Mouse (Mus musculus) midbrain, embryonic 10.5 days (tissue): ENCODE results near the gene 4933427D14Rik. TPM values are rescaled to one million over a fixed set of nuclear protein-coding genes. Genes with fewer than 3 reads are reported as not detected.
A peak's percentile ranks its signal among the peaks of the same experiment; 100 is the strongest.

Experiments used
- DNase-seq: peaks from one replicate; pipeline ENCODE4 v3.0.0-alpha.2; 2017; ENCODE audit warnings: low spot score
- H3K27ac ChIP-seq: fragments of 300-500 bp; sonication (generic); replicated peaks from 2 replicates; pipeline ENCODE4 v1.5.1; 2016; ENCODE audit warnings: mild to moderate bottlenecking
- H3K27me3 ChIP-seq: fragments of 300-500 bp; sonication (generic); 2 replicates; pipeline ENCODE4 v1.6.1; 2016; ENCODE audit warnings: low read depth, mild to moderate bottlenecking; ENCODE audit not compliant: poor library complexity, severe bottlenecking
- H3K36me3 ChIP-seq: fragments of 300-500 bp; sonication (generic); 2 replicates; pipeline ENCODE4 v1.6.1; 2016; ENCODE audit warnings: mild to moderate bottlenecking, moderate library complexity
- H3K4me1 ChIP-seq: fragments of 300-500 bp; sonication (generic); 2 replicates; pipeline ENCODE4 v1.6.1; 2016
- H3K4me3 ChIP-seq: fragments of 300-500 bp; sonication (generic); 2 replicates; pipeline ENCODE4 v1.5.1; 2016; ENCODE audit warnings: mild to moderate bottlenecking, moderate library complexity
- H3K9me3 ChIP-seq: fragments of 300-500 bp; sonication (generic); replicated peaks from 2 replicates; pipeline ENCODE4 v1.6.1; 2016; ENCODE audit warnings: mild to moderate bottlenecking
- WGBS: fragments of 180-500 bp; shearing (Covaris S2); methylation state at CpG from one replicate; pipeline ENCODE4 v1.1.7; 2016; 5-methylcytosine and 5-hydroxymethylcytosine counted together
- polyA plus RNA-seq: library from polyadenylated mRNA; unstranded; fragments of >200 nt; fragmentation: Nextera tagmentation; extraction: Ambion mirVana; gene quantifications from 2 replicates; pipeline ENCODE4 v1.2.1, GENCODE M21; 2016

Gene 4933427D14Rik
- polyA plus RNA-seq, 1 experiment from 2014 or later: 19.0 TPM

GRCm38 (mm10) chr11:72153122-72153862 is 54.0 kb downstream of the 4933427D14Rik start:
- DNase-seq: no peak
- Histone ChIP-seq H3K4me1 (peaks cover 25% of the 10 kb centered on the region), H3K4me3 (no peak overlapping the region), H3K9me3 (no peaks in the 10 kb centered on the region), H3K36me3 (peaks cover 56% of the 10 kb centered on the region), H3K27ac (0 out of 2 replicates have a peak overlapping the region, but pooled peaks have one; percentile 4), H3K27me3 (no peaks in the 10 kb centered on the region)
- WGBS: 77% methylated on average over 12 of the region's 12 CpGs

GRCm38 (mm10) chr11:72151120-72151519 is 56.1 kb downstream of the 4933427D14Rik start:
- H3K27me3 ChIP-seq: no peaks in the 10 kb centered on the region
- no peak for DNase-seq
- H3K9me3 ChIP-seq: no peaks in the 10 kb centered on the region
- WGBS: 65% methylated on average over 2 of the region's 2 CpGs
- no peak overlapping the region for H3K4me3 ChIP-seq
- H3K4me1 ChIP-seq: peaks cover 37% of the 10 kb centered on the region
- H3K27ac ChIP-seq: peak overlapping the region; percentile 46; the same call in 1 of the 2 replicates
- peaks cover 34% of the 10 kb centered on the region for H3K36me3 ChIP-seq

- WGBS: 25% methylated on average over 3 of the region's 3 CpGs
- Histone ChIP-seq H3K27me3 (peaks cover 18% of the 10 kb centered on the region), H3K9me3 (no peaks in the 10 kb centered on the region), H3K27ac (0 out of 2 replicates have a peak overlapping the region, but pooled peaks have one; percentile 7), H3K4me3 (no peak overlapping the region), H3K36me3 (peaks cover 2% of the 10 kb centered on the region), H3K4me1 (peaks cover 38% of the 10 kb centered on the region)
- DNase-seq: no peak
Measured at GRCm38 (mm10) chr11:72147910-72148309, 59.3 kb downstream of the 4933427D14Rik start.

- H3K27me3 ChIP-seq: peaks cover 21% of the 10 kb centered on the region
- 90% methylated on average over 1 of the region's 1 CpGs for WGBS
- no peak for DNase-seq
- H3K36me3 ChIP-seq: no peaks in the 10 kb centered on the region
- no peak overlapping the region for H3K27ac ChIP-seq
- no peak overlapping the region for H3K4me3 ChIP-seq
- no peaks in the 10 kb centered on the region for H3K9me3 ChIP-seq
- H3K4me1 ChIP-seq: peaks cover 29% of the 10 kb centered on the region
Measured at GRCm38 (mm10) chr11:72145877-72146248, 61.4 kb downstream of the 4933427D14Rik start.

GRCm38 (mm10) chr11:72145182-72145876 is 61.9 kb downstream of the 4933427D14Rik start:
- Histone ChIP-seq H3K4me1 (peaks cover 29% of the 10 kb centered on the region), H3K27me3 (peaks cover 21% of the 10 kb centered on the region), H3K4me3 (no peak overlapping the region), H3K36me3 (no peaks in the 10 kb centered on the region), H3K27ac (no peak overlapping the region), H3K9me3 (no peaks in the 10 kb centered on the region)
- 12% methylated on average over 2 of the region's 2 CpGs for WGBS
- no peak for DNase-seq

GRCm38 (mm10) chr11:72142889-72143288 is 64.4 kb downstream of the 4933427D14Rik start:
- 42% methylated on average over 10 of the region's 10 CpGs for WGBS
- Histone ChIP-seq H3K36me3 (no peaks in the 10 kb centered on the region), H3K9me3 (no peaks in the 10 kb centered on the region), H3K4me3 (no peak overlapping the region), H3K27ac (0 out of 2 replicates have a peak overlapping the region, but pooled peaks have one; percentile 25), H3K27me3 (peaks cover 37% of the 10 kb centered on the region), H3K4me1 (peaks cover 18% of the 10 kb centered on the region)
- DNase-seq: no peak

GRCm38 (mm10) chr11:72140198-72140597 is 67.1 kb downstream of the 4933427D14Rik start:
- WGBS: 79% methylated on average over 6 of the region's 6 CpGs
- no peaks in the 10 kb centered on the region for H3K36me3 ChIP-seq
- H3K4me1 ChIP-seq: peaks cover 25% of the 10 kb centered on the region
- DNase-seq: no peak
- no peaks in the 10 kb centered on the region for H3K9me3 ChIP-seq
- peaks cover 64% of the 10 kb centered on the region for H3K27me3 ChIP-seq
- no peak overlapping the region for H3K27ac ChIP-seq
- no peak overlapping the region for H3K4me3 ChIP-seq

GRCm38 (mm10) chr11:72136231-72136982 is 70.9 kb downstream of the 4933427D14Rik start:
- no peak for DNase-seq
- H3K36me3 ChIP-seq: no peaks in the 10 kb centered on the region
- no peaks in the 10 kb centered on the region for H3K9me3 ChIP-seq
- 16% methylated on average over 11 of the region's 11 CpGs for WGBS
- H3K4me3 ChIP-seq: peak overlapping the region; percentile 67
- no peak overlapping the region for H3K27ac ChIP-seq
- H3K4me1 ChIP-seq: peaks cover 20% of the 10 kb centered on the region
- peaks cover 81% of the 10 kb centered on the region for H3K27me3 ChIP-seq

GRCm38 (mm10) chr11:72135383-72136158 is 71.7 kb downstream of the 4933427D14Rik start, which contains the start of gene Pitpnm3:
Gene Pitpnm3 (minus strand): TSS chr11:72135778.
- Histone ChIP-seq H3K36me3 (no peaks in the 10 kb centered on the region), H3K9me3 (no peaks in the 10 kb centered on the region), H3K27me3 (peaks cover 89% of the 10 kb centered on the region), H3K4me3 (peak within 1 kb of the TSS; percentile 67), H3K27ac (peak within 1 kb of the TSS; percentile 73), H3K4me1 (peaks cover 21% of the 10 kb centered on the region)
- WGBS: 1% methylated on average over 95 of the region's 107 CpGs
- DNase-seq: peak; percentile 57

GRCm38 (mm10) chr11:72134536-72135382 is 72.5 kb downstream of the 4933427D14Rik start:
- 17% methylated on average over 24 of the region's 24 CpGs for WGBS
- no peaks in the 10 kb centered on the region for H3K36me3 ChIP-seq
- peaks cover 29% of the 10 kb centered on the region for H3K4me1 ChIP-seq
- H3K4me3 ChIP-seq: peak overlapping the region; percentile 67
- H3K9me3 ChIP-seq: no peaks in the 10 kb centered on the region
- H3K27me3 ChIP-seq: peaks cover 93% of the 10 kb centered on the region
- H3K27ac ChIP-seq: peak overlapping the region; percentile 73
- DNase-seq: peak; percentile 33

- Histone ChIP-seq H3K27me3 (peaks cover 79% of the 10 kb centered on the region), H3K4me1 (peaks cover 34% of the 10 kb centered on the region), H3K9me3 (no peaks in the 10 kb centered on the region), H3K27ac (no peak overlapping the region), H3K4me3 (no peak overlapping the region), H3K36me3 (no peaks in the 10 kb centered on the region)
- 81% methylated on average over 10 of the region's 10 CpGs for WGBS
- DNase-seq: no peak
Measured at GRCm38 (mm10) chr11:72133075-72133474, 74.2 kb downstream of the 4933427D14Rik start.
